Mouse (Mus musculus) stomach, embryonic 16.5 days (tissue): ENCODE measurements around the gene Foxi1. TPM values are rescaled to one million over a fixed set of nuclear protein-coding genes. Genes with fewer than 3 reads are reported as not detected.
A peak's percentile ranks its signal among the peaks of the same experiment; 100 is the strongest.

Experiments used
- ATAC-seq: fragments of 200-750 bp; cut with Nextera tagmentation; 2 replicates; pipeline ENCODE4 v1.8.0; 2017; ENCODE audit warnings: moderate number of reproducible peaks, moderate TSS enrichment; ENCODE audit not compliant: insufficient read depth, low FRiP score
- H3K27ac ChIP-seq: fragments of 300-500 bp; sonication (generic); 2 replicates; pipeline ENCODE4 v1.5.1; 2014; ENCODE audit warnings: low read length
- H3K27me3 ChIP-seq: fragments of 300-500 bp; sonication (generic); 2 replicates; pipeline ENCODE4 v1.6.1; 2014; ENCODE audit warnings: low read length, control low read depth, mixed read lengths; ENCODE audit not compliant: control insufficient read depth, insufficient read depth
- H3K36me3 ChIP-seq: fragments of 300-500 bp; sonication (generic); 2 replicates; pipeline ENCODE4 v1.6.1; 2014; ENCODE audit warnings: low read length; ENCODE audit not compliant: control insufficient read depth, insufficient read depth
- H3K4me1 ChIP-seq: fragments of 300-500 bp; sonication (generic); 2 replicates; pipeline ENCODE4 v1.6.1; 2014; ENCODE audit warnings: low read length, control low read depth, mixed read lengths; ENCODE audit not compliant: control insufficient read depth, insufficient read depth
- H3K4me2 ChIP-seq: fragments of 300-500 bp; sonication (generic); 2 replicates; pipeline ENCODE4 v1.6.1; 2014; ENCODE audit warnings: low read depth, low read length, mixed read lengths
- H3K4me3 ChIP-seq: fragments of 300-500 bp; sonication (generic); replicated peaks from 2 replicates; pipeline ENCODE4 v1.5.1; 2014; ENCODE audit warnings: mild to moderate bottlenecking, low read length
- H3K9ac ChIP-seq: fragments of 300-500 bp; sonication (generic); 2 replicates; pipeline ENCODE4 v1.6.1; 2014; ENCODE audit warnings: low read length
- H3K9me3 ChIP-seq: fragments of 300-500 bp; sonication (generic); replicated peaks from 2 replicates; pipeline ENCODE4 v1.6.1; 2016; ENCODE audit warnings: low read length, control low read depth; ENCODE audit not compliant: control insufficient read depth
- WGBS: fragments of 180-500 bp; shearing (Covaris S2); extraction: QIAGEN DNeasy Blood & Tissue Kit; methylation state at CpG from one replicate; pipeline ENCODE4 v1.1.7; 2014; 5-methylcytosine and 5-hydroxymethylcytosine counted together
- polyA plus RNA-seq: library from polyadenylated mRNA; unstranded; fragments of >200 nt; fragmentation: Nextera tagmentation; extraction: Ambion mirVana; gene quantifications from 2 replicates; pipeline ENCODE4 v1.2.1, GENCODE M21; 2015

Gene Foxi1
- polyA plus RNA-seq, 1 experiment from 2014 or later, result not detected

GRCm38 (mm10) chr11:34212853-34213252, 5.0 kb upstream of the Foxi1 start:
- no peak for ATAC-seq
- no peaks in the 10 kb centered on the region; the same call in 1 of the 2 replicates for H3K27me3 ChIP-seq
- H3K27ac ChIP-seq, result no peak overlapping the region
- H3K4me3 ChIP-seq, result no peak overlapping the region
- WGBS, result 24% methylated on average over 5 of the region's 5 CpGs
- no peaks in the 10 kb centered on the region for H3K4me1 ChIP-seq
- H3K9ac ChIP-seq, result no peak overlapping the region
- no peak overlapping the region for H3K4me2 ChIP-seq
- no peaks in the 10 kb centered on the region for H3K9me3 ChIP-seq
- H3K36me3 ChIP-seq, result no peaks in the 10 kb centered on the region

- no peak for ATAC-seq
- Histone ChIP-seq H3K36me3 (no peaks in the 10 kb centered on the region), H3K27ac (no peak overlapping the region), H3K9me3 (no peaks in the 10 kb centered on the region), H3K4me1 (no peaks in the 10 kb centered on the region), H3K9ac (no peak overlapping the region), H3K27me3 (no peaks in the 10 kb centered on the region), H3K4me2 (no peak overlapping the region), H3K4me3 (no peak overlapping the region)
- 38% methylated on average over 1 of the region's 1 CpGs for WGBS
Measured at GRCm38 (mm10) chr11:34202769-34203168, 5.1 kb downstream of the Foxi1 start.

GRCm38 (mm10) chr11:34195142-34195541, 12.7 kb downstream of the Foxi1 start:
- Histone ChIP-seq H3K4me1 (no peaks in the 10 kb centered on the region), H3K9ac (no peak overlapping the region), H3K27ac (no peak overlapping the region), H3K4me3 (no peak overlapping the region), H3K36me3 (no peaks in the 10 kb centered on the region), H3K9me3 (no peaks in the 10 kb centered on the region), H3K4me2 (no peak overlapping the region), H3K27me3 (no peaks in the 10 kb centered on the region)
- WGBS, result 82% methylated on average over 3 of the region's 3 CpGs
- no peak for ATAC-seq

- Histone ChIP-seq H3K4me2 (no peak overlapping the region), H3K9ac (no peak overlapping the region), H3K36me3 (no peaks in the 10 kb centered on the region), H3K4me3 (no peak overlapping the region), H3K9me3 (no peaks in the 10 kb centered on the region), H3K4me1 (no peaks in the 10 kb centered on the region), H3K27ac (no peak overlapping the region), H3K27me3 (no peaks in the 10 kb centered on the region)
- WGBS, result 46% methylated on average over 9 of the region's 9 CpGs
- ATAC-seq, result no peak
Measured at GRCm38 (mm10) chr11:34194158-34194941, 13.5 kb downstream of the Foxi1 start.

- Histone ChIP-seq H3K9me3 (no peaks in the 10 kb centered on the region), H3K36me3 (no peaks in the 10 kb centered on the region), H3K27ac (no peak overlapping the region), H3K4me1 (no peaks in the 10 kb centered on the region), H3K9ac (no peak overlapping the region), H3K4me2 (no peak overlapping the region), H3K27me3 (no peaks in the 10 kb centered on the region), H3K4me3 (no peak overlapping the region)
- ATAC-seq, result no peak
- 54% methylated on average over 3 of the region's 3 CpGs for WGBS
Measured at GRCm38 (mm10) chr11:34193658-34194057, 14.2 kb downstream of the Foxi1 start.

GRCm38 (mm10) chr11:34184266-34184665, 23.6 kb downstream of the Foxi1 start:
- Histone ChIP-seq H3K27me3 (no peaks in the 10 kb centered on the region), H3K4me1 (no peaks in the 10 kb centered on the region), H3K9me3 (no peaks in the 10 kb centered on the region), H3K4me3 (no peak overlapping the region), H3K4me2 (no peak overlapping the region), H3K27ac (no peak overlapping the region), H3K9ac (no peak overlapping the region), H3K36me3 (no peaks in the 10 kb centered on the region)
- 76% methylated on average over 2 of the region's 2 CpGs for WGBS
- no peak for ATAC-seq

GRCm38 (mm10) chr11:34181214-34182117, 26.4 kb downstream of the Foxi1 start:
- H3K4me2 ChIP-seq, result no peak overlapping the region
- H3K9ac ChIP-seq, result no peak overlapping the region
- H3K4me1 ChIP-seq, result no peaks in the 10 kb centered on the region
- H3K27ac ChIP-seq, result peak overlapping the region; percentile 47; the same call in 1 of the 2 replicates
- no peaks in the 10 kb centered on the region for H3K36me3 ChIP-seq
- no peaks in the 10 kb centered on the region for H3K9me3 ChIP-seq
- ATAC-seq, result peak; percentile 90
- no peaks in the 10 kb centered on the region for H3K27me3 ChIP-seq
- no peak overlapping the region for H3K4me3 ChIP-seq
- WGBS, result 25% methylated on average over 8 of the region's 8 CpGs

- H3K9me3 ChIP-seq, result no peaks in the 10 kb centered on the region
- WGBS, result 70% methylated on average over 2 of the region's 2 CpGs
- H3K27ac ChIP-seq, result no peak overlapping the region
- no peaks in the 10 kb centered on the region for H3K36me3 ChIP-seq
- H3K9ac ChIP-seq, result no peak overlapping the region
- no peaks in the 10 kb centered on the region for H3K4me1 ChIP-seq
- ATAC-seq, result no peak
- H3K4me3 ChIP-seq, result no peak overlapping the region
- H3K4me2 ChIP-seq, result no peak overlapping the region
- H3K27me3 ChIP-seq, result no peaks in the 10 kb centered on the region
Measured at GRCm38 (mm10) chr11:34178752-34179151, 29.1 kb downstream of the Foxi1 start.

GRCm38 (mm10) chr11:34176371-34176770, 31.5 kb downstream of the Foxi1 start:
- Histone ChIP-seq H3K9ac (no peak overlapping the region), H3K9me3 (no peaks in the 10 kb centered on the region), H3K36me3 (no peaks in the 10 kb centered on the region), H3K27ac (no peak overlapping the region), H3K4me2 (no peak overlapping the region), H3K27me3 (no peaks in the 10 kb centered on the region), H3K4me1 (no peaks in the 10 kb centered on the region), H3K4me3 (no peak overlapping the region)
- WGBS, result 76% methylated on average over 1 of the region's 1 CpGs
- no peak for ATAC-seq
